In genomic region chr2:151968451-151968850, GRCm38 (mm10) we compare ENCODE assay signal across 11 mouse cellular contexts. TPM values are rescaled to one million over a fixed set of nuclear protein-coding genes. Genes with fewer than 3 reads are reported as not detected.
DNase-seq lines count a peak whose midpoint lies in the region; ATAC-seq lines count a peak whose summit lies in the region.
"Had no signal": no experiment of that assay in that cellular context is flagged by ENCODE, and none has a peak within 500 bp of the region (broad histone marks: within the 10 kb centered on the region; RNA-seq: fewer than 3 reads in every experiment).

No protein-coding gene starts in this region.

- peak overlapping the region; percentile 84 for H3K4me2 ChIP-seq in hindbrain, embryonic 11.5 days (replicated peaks; ENCODE audit: low read depth, low read length)
- peak overlapping the region; percentile 80 for H3K4me2 ChIP-seq in midbrain, embryonic 13.5 days (replicated peaks)
- H3K4me2 ChIP-seq: liver, embryonic 11.5 days had no signal

- H3K9me3 ChIP-seq in hindbrain, embryonic 11.5 days (ENCODE audit: control insufficient read depth, low read length): no peaks in the 10 kb centered on the region
- H3K9me3 ChIP-seq in midbrain, embryonic 13.5 days: no peaks in the 10 kb centered on the region

- ATAC-seq in hindbrain, embryonic 11.5 days (ENCODE audit: low FRiP score): no peak
- ATAC-seq in midbrain, embryonic 13.5 days: no peak

- no peaks in the 10 kb centered on the region; the same call in 1 of the 2 replicates for H3K27me3 ChIP-seq in hindbrain, embryonic 11.5 days (ENCODE audit: control insufficient read depth, insufficient read depth, low read length)
- H3K27me3 ChIP-seq in midbrain, embryonic 13.5 days: no peaks in the 10 kb centered on the region

- intact Hi-C loops in left cerebral cortex, postnatal 25 days (cut with DNase I): no loop called here
- intact Hi-C loops in left cerebral cortex, postnatal 14 days (cut with DNase I): no loop called here

- 75% methylated on average over 8 of the region's 8 CpGs for WGBS in hindbrain, embryonic 11.5 days
- WGBS in midbrain, embryonic 13.5 days: 63% methylated on average over 8 of the region's 8 CpGs

- H3K36me3 ChIP-seq in hindbrain, embryonic 11.5 days (ENCODE audit: control insufficient read depth, insufficient read depth, low read length): no peaks in the 10 kb centered on the region
- H3K36me3 ChIP-seq in midbrain, embryonic 13.5 days: peaks cover 4% of the 10 kb centered on the region; the same call in 1 of the 2 replicates

- peak overlapping the region; percentile 25; the same call in 1 of the 2 replicates for H3K9ac ChIP-seq in hindbrain, embryonic 11.5 days (ENCODE audit: low read depth, low read length)
- 0 out of 2 replicates have a peak overlapping the region, but pooled peaks have one; percentile 8 for H3K9ac ChIP-seq in midbrain, embryonic 13.5 days (replicated peaks)

- peak overlapping the region; percentile 2 for H3K4me3 ChIP-seq in brown adipose tissue, adult 24 weeks (ENCODE audit: insufficient read depth, low read depth, low read length)
- H3K4me3 ChIP-seq in hindbrain, embryonic 11.5 days (ENCODE audit: low read depth, low read length): peak overlapping the region; percentile 46
- peak overlapping the region; percentile 50 for H3K4me3 ChIP-seq in midbrain, embryonic 13.5 days (replicated peaks)

- peak; percentile 96 for DNase-seq in heart, adult 11 months
- no peak for DNase-seq in heart, adult 9 months (ENCODE audit: low spot score in 2 of 2)
- DNase-seq in hindbrain, embryonic 11.5 days (ENCODE audit: low spot score): no peak
- DNase-seq in left cerebral cortex, postnatal 25 days (ENCODE audit: low spot score in 2 of 2): no peak
- DNase-seq in retina, embryonic 14.5 days (ENCODE audit: low spot score): no peak
- DNase-seq in left cerebral cortex, postnatal 14 days (ENCODE audit: low spot score in 2 of 2): no peak
- DNase-seq: cerebellum, adult 11 months had no signal

- H3K4me1 ChIP-seq in brown adipose tissue, adult 24 weeks (ENCODE audit: control insufficient read depth, insufficient read depth, insufficient read length, low read length): peaks cover 14% of the 10 kb centered on the region
- H3K4me1 ChIP-seq in hindbrain, embryonic 11.5 days (replicated peaks; ENCODE audit: control insufficient read depth, insufficient read depth, low read length): peaks cover 29% of the 10 kb centered on the region
- peaks cover 91% of the 10 kb centered on the region for H3K4me1 ChIP-seq in midbrain, embryonic 13.5 days (replicated peaks)

- H3K27ac ChIP-seq in brown adipose tissue, adult 24 weeks (replicated peaks; ENCODE audit: low read depth, low read length): no peak overlapping the region
- peak overlapping the region; percentile 83 for H3K27ac ChIP-seq in hindbrain, embryonic 11.5 days (ENCODE audit: low read depth, low read length)
- peak overlapping the region; percentile 93 for H3K27ac ChIP-seq in midbrain, embryonic 13.5 days

RNA-seq across cellular contexts. Expression of gene Fam110a, which starts 11.6 kb away (rescaled TPM):
- polyA plus RNA-seq in brown adipose tissue, adult 24 weeks (2012; ENCODE audit: insufficient read depth, insufficient read length, missing spikeins): 1.7 and 2.6 TPM in 2 replicates
- polyA plus RNA-seq in hindbrain, embryonic 11.5 days (2014; fragmentation: Nextera tagmentation; extraction: Ambion mirVana): 87.1 and 87.5 TPM in 2 replicates
- polyA plus RNA-seq in midbrain, embryonic 13.5 days (2015; fragmentation: Nextera tagmentation; extraction: Ambion mirVana): 97.0 and 97.3 TPM in 2 replicates
- 1 to 10 TPM; 6.6 to 8.4 TPM for total RNA-seq in left cerebral cortex, postnatal 25 days (2021)
- total RNA-seq in left cerebral cortex, postnatal 14 days (2021): 1 to 10 TPM; 5.0 to 6.8 TPM

RNA-seq across cellular contexts. Expression of gene Slc52a3, which starts 27.9 kb away (rescaled TPM):
- polyA plus RNA-seq in brown adipose tissue, adult 24 weeks (2012; ENCODE audit: insufficient read depth, insufficient read length, missing spikeins): 0.42 TPM in 1 of 2 replicates, not detected in the other
- polyA plus RNA-seq in hindbrain, embryonic 11.5 days (2014; fragmentation: Nextera tagmentation; extraction: Ambion mirVana): 0.56 and 0.73 TPM in 2 replicates
- 0.55 and 0.99 TPM in 2 replicates for polyA plus RNA-seq in midbrain, embryonic 13.5 days (2015; fragmentation: Nextera tagmentation; extraction: Ambion mirVana)
- total RNA-seq in left cerebral cortex, postnatal 25 days (2021): 1 to 10 TPM; 4.0 to 4.1 TPM
- 1 to 10 TPM; 3.8 to 3.9 TPM for total RNA-seq in left cerebral cortex, postnatal 14 days (2021)

RNA-seq across cellular contexts. Expression of gene Angpt4, which starts 57.4 kb away (rescaled TPM):
- 0.96 TPM in 1 of 2 replicates, not detected in the other for polyA plus RNA-seq in brown adipose tissue, adult 24 weeks (2012; ENCODE audit: insufficient read depth, insufficient read length, missing spikeins)
- 0.14 and 0.23 TPM in 2 replicates for polyA plus RNA-seq in hindbrain, embryonic 11.5 days (2014; fragmentation: Nextera tagmentation; extraction: Ambion mirVana)
- 0.10 and 0.11 TPM in 2 replicates for polyA plus RNA-seq in midbrain, embryonic 13.5 days (2015; fragmentation: Nextera tagmentation; extraction: Ambion mirVana)
- total RNA-seq in left cerebral cortex, postnatal 25 days (2021): under 1 TPM; 0.14 to 0.37 TPM
- under 1 TPM; 0.20 to 0.23 TPM for total RNA-seq in left cerebral cortex, postnatal 14 days (2021)
- total RNA-seq: layer of hippocampus, postnatal 10 days had no signal

Comparison
In these comparisons a context has a peak if more than half of its experiments do, and no peak if none do; other contexts are left out.
1. RNA of gene Fam110a, which starts 11.6 kb away (polyA plus RNA-seq): 97.0 to 97.3 TPM in midbrain, embryonic 13.5 days and 87.1 to 87.5 TPM in hindbrain, embryonic 11.5 days; 1.7 to 2.6 TPM in brown adipose tissue, adult 24 weeks; every median in the first group is over 10 times any median in the second.
2. Peak in every context shown above with its lines, with median percentiles within 50 percentile points of each other: H3K4me3 ChIP-seq.